Mouse (Mus musculus) spleen, postnatal 10 days (tissue): ENCODE measurements around the gene Mul1.
"Not testable (repeated sequence)": the region's sequence is repeated elsewhere in the genome, so short reads cannot be mapped to it uniquely, and the experiment has no call there.

Experiments
- DNase-seq, 2 experiments: peaks; one replicate each; pipeline ENCODE4 v3.0.0; 2021 to 2022; ENCODE audit warnings: low spot score in 2 of 2

The Mul1 gene

DNA sequence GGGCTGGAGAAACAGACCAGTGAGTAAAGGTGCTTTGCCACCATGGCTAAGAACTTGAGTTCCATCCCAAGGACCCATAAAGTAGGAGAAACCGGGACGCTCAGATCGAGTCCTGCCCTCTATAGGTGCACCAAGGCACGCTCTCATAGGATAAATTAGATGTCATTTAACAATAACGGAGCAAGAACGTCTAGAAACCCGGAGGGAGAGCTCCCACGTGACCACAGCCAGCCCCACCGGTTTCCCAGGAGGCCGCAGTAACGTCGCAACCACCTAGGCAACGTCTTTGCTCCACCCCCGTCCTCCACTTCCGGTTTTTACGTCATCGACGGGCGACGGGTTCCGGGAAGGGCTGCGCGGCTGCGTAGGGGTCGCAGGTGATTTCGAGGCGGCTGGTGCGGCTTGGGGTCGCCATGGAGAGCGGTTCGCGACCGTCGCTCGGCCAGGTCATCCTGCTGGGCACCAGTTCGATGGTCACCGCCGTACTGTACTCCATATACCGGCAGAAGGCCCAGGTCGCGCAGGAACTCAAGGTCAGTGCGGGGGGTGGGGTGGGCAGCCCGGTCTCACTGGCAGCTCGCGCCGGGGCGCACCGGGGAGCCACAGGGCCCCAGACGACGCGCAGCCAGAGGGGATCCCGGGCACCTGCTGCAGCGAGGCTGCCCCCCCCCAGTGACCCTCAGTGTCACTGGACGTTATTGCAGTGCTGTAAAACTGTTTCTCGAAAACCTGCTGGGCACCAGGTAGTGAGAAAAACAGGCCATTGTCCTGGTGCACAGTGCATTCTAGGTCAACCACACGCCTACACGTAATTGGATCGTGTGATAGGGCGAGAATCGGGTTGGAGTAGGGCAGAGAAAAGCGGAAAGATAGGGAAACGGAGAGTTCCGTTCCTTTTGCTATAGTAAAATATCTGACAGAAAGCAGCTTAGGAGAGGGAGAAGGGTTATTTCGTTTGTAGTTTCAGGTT is at the start of gene Mul1:
Gene Mul1 (plus strand): TSS at position 325 of the 970 bp plus-strand sequence.
- peak; percentile 88 to 96 for DNase-seq

DNA sequence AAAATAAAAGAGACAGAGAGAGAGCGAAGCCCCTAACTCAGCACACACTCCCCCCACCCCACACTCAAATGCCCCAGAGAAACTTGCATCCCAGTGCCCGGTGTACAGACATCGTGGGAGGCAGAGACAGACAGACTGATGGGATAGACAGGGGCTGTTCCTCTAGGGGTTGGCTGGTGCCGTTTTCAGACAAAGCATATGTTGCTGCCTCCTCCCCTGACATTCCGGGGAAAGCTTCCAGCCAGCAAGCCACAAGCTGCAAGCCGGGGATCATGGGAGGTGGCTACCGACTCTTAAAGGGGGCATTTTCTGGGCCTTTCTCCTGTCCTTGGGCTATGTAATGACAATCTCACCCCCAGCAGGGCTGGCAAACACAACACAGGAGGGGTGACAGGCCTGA is 40.8 kb upstream of the Mul1 start:
- no peak for DNase-seq

DNA sequence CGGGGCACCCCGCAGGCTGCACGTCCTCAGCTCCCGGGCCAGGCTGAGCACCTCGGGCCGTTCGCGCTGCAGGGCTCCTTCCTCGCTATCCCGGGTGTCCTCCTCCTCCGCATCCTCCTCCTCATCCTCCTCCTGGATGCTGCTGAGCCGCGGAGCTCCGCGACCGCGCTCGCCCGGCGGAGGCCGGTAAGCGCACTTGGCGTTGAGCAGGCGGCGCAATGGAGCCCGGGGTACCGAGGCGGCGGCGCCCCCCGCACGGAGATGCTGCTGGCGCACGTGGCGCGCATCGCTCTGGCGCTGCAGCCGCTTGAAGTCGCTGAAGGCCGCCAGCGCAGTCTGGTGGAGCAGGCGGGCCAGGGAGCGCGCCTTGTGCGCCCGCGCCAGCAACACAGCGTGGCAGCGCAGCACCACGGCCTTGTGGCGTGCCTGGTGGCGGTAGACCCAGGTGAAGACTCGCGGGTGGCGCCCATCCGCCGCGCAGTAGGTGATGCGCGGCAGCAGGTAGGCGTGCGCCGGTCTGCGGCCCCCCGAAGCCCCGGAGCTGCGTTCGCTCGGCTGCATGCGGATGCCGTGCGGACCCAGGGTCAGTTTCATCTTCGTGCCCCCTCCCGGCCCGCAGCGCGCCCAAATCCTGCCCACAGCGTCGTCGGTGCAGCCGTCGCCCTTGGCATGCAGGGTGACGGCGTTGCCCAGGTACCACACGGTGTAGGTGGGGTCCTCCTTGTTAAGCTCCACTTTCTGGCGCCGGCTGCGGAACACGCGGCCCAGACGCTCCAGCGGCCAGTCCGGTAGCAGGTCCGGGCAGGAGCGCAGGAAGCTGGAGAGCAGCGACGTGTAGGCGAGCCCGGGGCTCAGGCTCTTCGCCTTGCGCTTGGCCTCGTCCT is 39.1 kb upstream of the Mul1 start:
- DNase-seq: no peak

DNA sequence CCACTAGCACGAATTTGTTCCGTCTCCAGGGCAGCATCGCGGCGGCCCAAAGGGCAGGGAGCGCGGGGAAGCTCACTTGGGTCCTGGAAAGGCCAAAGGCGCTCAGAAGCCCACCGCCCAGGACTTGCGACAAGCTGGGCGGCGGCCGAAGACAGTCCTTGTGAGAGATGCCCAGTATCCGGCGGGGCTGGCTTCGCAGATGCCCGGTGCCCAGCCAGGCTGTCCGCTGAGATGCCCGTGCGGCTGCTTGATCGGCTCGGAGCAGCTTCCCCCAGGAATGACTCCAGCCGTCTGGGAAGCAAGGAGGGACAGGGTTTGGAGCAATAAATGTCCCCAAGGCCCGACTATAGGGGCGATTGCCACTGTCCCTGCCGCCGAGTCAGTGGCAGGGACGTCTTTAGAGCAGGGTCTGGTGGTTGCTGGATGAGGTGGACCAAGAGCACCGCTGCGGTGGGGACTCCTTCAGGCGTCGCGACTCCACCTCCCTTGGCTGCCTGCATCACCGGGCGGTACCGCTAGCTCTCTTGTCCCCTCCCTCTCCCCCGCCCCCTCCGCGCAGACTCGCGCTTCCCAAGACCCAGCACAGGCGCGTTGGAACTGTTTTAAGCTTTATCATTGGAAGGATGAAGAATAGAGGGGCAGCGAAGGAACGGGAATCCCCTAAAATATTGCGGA is 38.4 kb upstream of the Mul1 start, which contains the start of gene Fam43b:
Gene Fam43b (minus strand): TSS at position 558 of the 675 bp plus-strand sequence.
- DNase-seq: no peak

- DNase-seq: no peak
Measured at GRCm38 (mm10) chr4:138396711-138397110, 37.8 kb upstream of the Mul1 start.

- peak; percentile 29 to 65 for DNase-seq
Measured at GRCm38 (mm10) chr4:138404806-138405205, 29.7 kb upstream of the Mul1 start.

- no peak for DNase-seq
Measured at GRCm38 (mm10) chr4:138407479-138408194, 26.8 kb upstream of the Mul1 start.

GRCm38 (mm10) chr4:138411011-138411410 is 23.5 kb upstream of the Mul1 start:
- no peak for DNase-seq

- DNase-seq: no peak
Measured at GRCm38 (mm10) chr4:138411504-138412121, 22.9 kb upstream of the Mul1 start.

DNA sequence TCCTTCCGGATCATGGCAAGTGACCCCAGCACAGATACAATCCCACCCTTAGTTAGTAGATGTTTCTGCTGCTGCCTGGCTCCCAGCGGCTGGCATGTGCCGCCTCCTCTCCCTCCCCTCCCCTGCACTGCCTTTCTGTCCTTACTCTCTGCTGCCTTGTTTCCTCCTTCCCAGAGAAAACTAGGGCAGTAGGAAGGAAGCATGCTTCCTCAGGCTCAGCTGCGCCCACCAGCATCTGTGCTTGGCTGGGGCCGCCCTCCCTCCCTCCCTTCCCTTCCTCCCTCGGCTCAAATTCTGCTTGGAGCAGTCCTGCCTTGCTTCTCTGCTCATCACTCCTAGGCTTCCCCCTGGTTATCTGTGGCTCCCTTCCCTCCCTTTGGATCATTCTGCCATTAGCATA is 19.7 kb upstream of the Mul1 start:
- DNase-seq: no peak

GRCm38 (mm10) chr4:138415991-138416390 is 18.5 kb upstream of the Mul1 start:
- no peak for DNase-seq

- DNase-seq: no peak
Measured at GRCm38 (mm10) chr4:138416414-138416813, 18.1 kb upstream of the Mul1 start.

DNA sequence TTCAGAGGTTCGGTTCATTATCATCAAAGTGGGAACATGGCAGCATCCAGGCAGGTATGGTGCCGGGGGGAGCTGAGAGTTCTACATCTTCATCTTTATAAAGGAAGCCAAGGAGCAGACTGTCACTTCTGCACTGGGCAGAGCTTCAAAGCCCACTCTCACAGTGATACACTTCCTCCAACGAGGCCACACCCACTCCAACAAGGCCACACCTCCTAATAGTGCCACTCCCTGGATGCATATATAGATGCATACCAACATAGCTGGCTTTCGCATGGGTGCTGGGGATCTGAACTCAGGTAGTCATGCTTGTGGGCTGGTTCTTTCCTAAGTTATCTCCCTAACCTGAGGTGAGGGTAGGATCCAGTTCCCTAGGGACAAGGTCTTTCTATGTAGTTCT is 16.6 kb upstream of the Mul1 start:
- no peak for DNase-seq

DNA sequence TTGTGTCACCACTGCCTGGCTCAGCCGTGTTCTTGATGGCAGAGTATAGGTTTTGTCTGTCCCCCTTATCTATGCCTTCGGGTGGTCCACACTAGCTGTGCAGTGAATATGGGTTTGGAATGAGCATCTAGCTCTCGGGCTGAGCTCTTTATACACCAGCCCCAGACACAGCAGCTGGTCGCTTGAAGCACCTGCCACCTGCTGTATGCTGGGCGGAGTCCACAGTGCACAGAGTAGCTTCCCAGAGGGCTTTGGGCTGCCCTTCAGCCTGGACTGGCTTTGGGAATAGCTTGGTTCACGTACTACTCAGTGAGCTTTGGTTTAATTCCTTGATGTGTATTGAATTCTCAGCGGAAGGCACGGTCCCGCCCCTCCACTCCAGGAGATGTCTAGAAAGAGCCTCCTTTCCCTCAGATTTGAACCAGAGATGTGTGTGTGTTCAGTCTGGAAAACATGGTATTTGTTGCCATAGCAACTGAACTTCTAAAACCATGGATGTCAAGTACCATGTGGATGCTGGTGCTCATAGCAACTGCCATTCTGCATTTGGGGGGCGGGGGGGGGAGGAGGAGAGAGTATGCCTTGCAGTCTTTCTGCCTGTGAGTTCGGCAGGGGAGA is 16.0 kb upstream of the Mul1 start:
- no peak for DNase-seq

GRCm38 (mm10) chr4:138425028-138425427 is 9.4 kb upstream of the Mul1 start:
- DNase-seq: no peak

DNA sequence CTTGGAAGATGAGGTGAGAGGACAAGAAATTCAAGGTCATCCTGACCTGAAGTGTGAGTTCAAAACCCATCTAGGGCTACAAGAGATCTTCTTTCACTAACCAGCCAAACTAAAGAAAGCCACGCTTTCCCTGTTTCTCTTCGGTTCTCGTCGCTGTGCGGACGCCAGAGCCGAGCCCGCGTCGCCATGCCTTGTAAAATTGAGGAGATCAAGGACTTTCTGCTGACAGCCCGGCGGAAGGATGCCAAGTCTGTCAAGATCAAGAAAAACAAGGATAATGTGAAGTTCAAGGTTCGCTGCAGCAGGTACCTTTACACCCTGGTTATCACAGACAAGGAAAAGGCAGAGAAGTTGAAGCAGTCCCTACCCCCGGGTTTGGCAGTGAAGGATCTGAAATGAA is 8.9 kb upstream of the Mul1 start:
- DNase-seq: not testable (repeated sequence)

DNA sequence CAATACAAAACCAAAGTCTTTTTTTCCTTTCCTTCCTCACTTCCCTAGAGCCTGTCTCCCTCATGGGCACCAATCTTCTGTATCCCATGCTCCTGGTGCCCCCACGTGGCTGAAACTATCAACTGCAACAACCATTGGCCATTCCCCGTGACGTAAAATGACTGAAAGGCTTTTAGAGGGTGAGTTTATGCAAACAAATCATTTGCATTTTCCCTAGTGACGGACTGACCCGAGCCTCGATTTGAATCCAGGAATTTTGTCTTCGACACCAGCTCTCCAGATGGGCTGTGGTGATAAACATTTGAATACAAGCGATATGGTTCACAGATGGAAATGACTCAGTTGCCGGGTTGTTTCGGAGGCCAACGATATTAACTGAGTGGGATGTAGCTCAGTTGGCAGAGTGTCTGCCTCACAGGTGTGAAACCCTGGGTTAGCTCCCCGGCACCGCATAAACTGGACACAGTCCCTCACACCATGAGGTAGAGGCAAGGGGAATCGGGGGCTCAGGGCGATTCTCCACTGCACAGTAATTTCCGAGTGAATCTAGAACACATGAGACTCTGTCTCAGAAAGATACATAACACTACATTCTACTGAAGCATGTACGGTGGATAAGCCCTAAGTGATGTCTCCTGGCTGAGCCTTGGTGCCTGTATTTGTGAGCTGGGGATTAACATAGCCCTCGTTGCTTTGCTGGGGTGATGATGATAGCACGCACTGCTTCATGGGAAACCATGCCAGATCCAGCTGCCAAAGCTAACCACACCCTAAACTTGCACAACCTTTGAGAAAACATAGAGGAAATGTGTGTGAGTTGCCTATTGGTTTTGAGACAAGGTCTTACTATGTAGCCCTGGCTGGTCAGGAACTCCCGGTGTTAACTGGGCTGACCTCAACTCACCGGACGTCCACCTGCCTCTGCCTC is 7.4 kb upstream of the Mul1 start:
- peak; percentile 43 to 81 for DNase-seq

GRCm38 (mm10) chr4:138429778-138430177 is 4.7 kb upstream of the Mul1 start:
- peak in 1 of 2 experiments; percentile 66 for DNase-seq

DNA sequence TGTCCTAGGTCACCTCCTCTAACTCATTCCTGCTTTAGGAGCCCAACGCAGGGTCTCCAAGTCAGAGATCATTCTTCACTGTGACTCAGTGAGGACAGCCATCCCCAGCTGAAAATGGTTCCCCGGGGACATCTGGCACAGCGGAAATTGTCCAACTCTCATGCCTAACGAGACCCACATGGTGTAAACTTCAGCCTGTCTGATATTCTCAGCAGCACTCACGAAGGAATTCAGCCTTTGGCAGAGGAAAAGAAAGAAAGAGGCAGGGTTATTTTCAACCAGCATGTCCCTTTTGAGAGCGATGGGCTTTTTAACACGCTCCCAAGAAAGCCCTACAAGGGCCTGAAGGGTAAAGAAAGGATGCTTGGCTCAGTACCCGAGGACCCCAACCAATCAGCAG is 3.1 kb upstream of the Mul1 start:
- no peak for DNase-seq
